ENCODE assay signal across 16 mouse cellular contexts in the genomic region with DNA sequence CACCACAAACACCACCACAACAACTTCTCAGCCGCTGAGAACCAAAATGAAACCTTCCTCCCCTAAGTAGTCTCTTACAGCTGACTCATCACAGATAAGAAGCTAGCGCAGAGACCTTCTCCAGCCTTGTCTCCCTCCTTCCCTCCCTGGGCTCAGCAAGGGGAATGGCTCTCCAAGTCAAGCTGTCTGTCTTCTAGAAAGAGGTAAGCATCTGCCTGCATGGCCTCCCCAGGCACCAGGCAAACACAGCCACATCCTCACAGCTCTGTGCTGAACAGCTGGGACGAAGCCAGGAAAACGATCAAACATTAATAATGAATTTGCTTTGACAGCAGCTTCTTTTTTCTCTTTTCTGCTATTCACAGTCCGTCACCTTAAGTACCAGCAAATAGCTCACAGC.
A peak's percentile ranks its signal among the peaks of the same experiment; 100 is the strongest.
DNase-seq lines count a peak whose midpoint lies in the region; ATAC-seq and TF ChIP-seq lines count a peak whose summit lies in the region.
"Had no signal": no experiment of that assay in that cellular context is flagged by ENCODE, and none has a peak within 500 bp of the region (broad histone marks: within the 10 kb centered on the region; RNA-seq: fewer than 3 reads in every experiment).

No protein-coding gene starts in this region.

- H3K4me3 ChIP-seq in heart, embryonic 10.5 days = no peak overlapping the region
- no peak overlapping the region for H3K4me3 ChIP-seq in left cerebral cortex, adult 2 months
- H3K4me3 ChIP-seq: forebrain, embryonic 12.5 days; limb, embryonic 13.5 days; midbrain, embryonic 12.5 days had no signal

- no peaks in the 10 kb centered on the region for H3K9me3 ChIP-seq in heart, embryonic 10.5 days
- H3K9me3 ChIP-seq: forebrain, embryonic 12.5 days; limb, embryonic 13.5 days; midbrain, embryonic 12.5 days had no signal

- 74% methylated on average over 5 of the region's 5 CpGs for WGBS in heart, embryonic 10.5 days

- H3K4me1 ChIP-seq in heart, embryonic 10.5 days = peaks cover 11% of the 10 kb centered on the region
- H3K4me1 ChIP-seq: midbrain, embryonic 12.5 days had no signal

- TF ChIP-seq CTCF in left cerebral cortex, adult 2 months (IDR thresholded peaks at IDR 0.05) = no peak

- no peaks in the 10 kb centered on the region for H3K27me3 ChIP-seq in heart, embryonic 10.5 days (ENCODE audit: insufficient read depth, poor library complexity, severe bottlenecking)
- H3K27me3 ChIP-seq: limb, embryonic 13.5 days; Patski had no signal

- intact Hi-C loops in heart, postnatal 25 days (cut with DNase I) = no loop called here
- intact Hi-C loops in left cerebral cortex, postnatal 4 days (cut with DNase I) = no loop called here
- intact Hi-C loops in left cerebral cortex, adult 2 months (cut with DNase I) = no loop called here

- peak overlapping the region; percentile 56; the same call in 1 of the 2 replicates for H3K27ac ChIP-seq in heart, embryonic 10.5 days
- no peak overlapping the region for H3K27ac ChIP-seq in left cerebral cortex, adult 2 months
- H3K27ac ChIP-seq: forebrain, embryonic 12.5 days; limb, embryonic 13.5 days; midbrain, embryonic 12.5 days had no signal

- H3K36me3 ChIP-seq in heart, embryonic 10.5 days = no peaks in the 10 kb centered on the region
- H3K36me3 ChIP-seq: forebrain, embryonic 12.5 days; limb, embryonic 13.5 days; midbrain, embryonic 12.5 days had no signal

- peak; percentile 61 for ATAC-seq in megakaryocyte-erythroid progenitor cell, adult 5-6 weeks (replicated peaks; ENCODE audit: low FRiP score, low TSS enrichment, poor library complexity, severe bottlenecking)
- ATAC-seq: Patski had no signal

- DNase-seq in heart, embryonic 10.5 days (ENCODE audit: low spot score) = no peak
- DNase-seq in heart, postnatal 25 days (ENCODE audit: low spot score) = no peak
- DNase-seq in left cerebral cortex, postnatal 4 days = peak; percentile 29
- no peak for DNase-seq in left cerebral cortex, adult 2 months (ENCODE audit: extremely low spot score in 1 of 2, low spot score in 2 of 2)
- peak; percentile 13 for DNase-seq in NIH3T3 (ENCODE audit: low read depth)
- DNase-seq in B cell, adult 2 months = no peak
- no peak for DNase-seq in urinary bladder, postnatal 4 days (ENCODE audit: low spot score in 2 of 2)
- DNase-seq: cerebellum, adult 9-10 months; heart, postnatal 14 days; right cerebral cortex, adult 18-20 months; thymus, adult 18-20 months had no signal

Comparison
In these comparisons a context has a peak if more than half of its experiments do, and no peak if none do; other contexts are left out.
1. DNase-seq: peak in left cerebral cortex, postnatal 4 days (single experiment) and NIH3T3 (single experiment); none in heart, embryonic 10.5 days (single experiment), heart, postnatal 25 days (single experiment), left cerebral cortex, adult 2 months (0 of 2), B cell, adult 2 months (0 of 2) and urinary bladder, postnatal 4 days (0 of 2).